Mouse (Mus musculus) retina, embryonic 14.5 days (tissue): ENCODE measurements around the gene Wfikkn1.

Experiments
- DNase-seq: peaks from one replicate; pipeline ENCODE4 v3.0.0-alpha.2; 2015; ENCODE audit warnings: low spot score

Gene Wfikkn1

GRCm38 (mm10) chr17:25880196-25880910, at the start of gene Wfikkn1:
Wfikkn1 (minus strand) TSS chr17:25880858.
- DNase-seq, result no peak

GRCm38 (mm10) chr17:25925348-25925747, 44.7 kb upstream of the Wfikkn1 start:
- no peak for DNase-seq

GRCm38 (mm10) chr17:25922120-25922519, 41.5 kb upstream of the Wfikkn1 start:
- DNase-seq, result no peak

- DNase-seq, result peak; percentile 99
These were observed 39.4 kb upstream of the Wfikkn1 start for GRCm38 (mm10) chr17:25919786-25920642.

DNA sequence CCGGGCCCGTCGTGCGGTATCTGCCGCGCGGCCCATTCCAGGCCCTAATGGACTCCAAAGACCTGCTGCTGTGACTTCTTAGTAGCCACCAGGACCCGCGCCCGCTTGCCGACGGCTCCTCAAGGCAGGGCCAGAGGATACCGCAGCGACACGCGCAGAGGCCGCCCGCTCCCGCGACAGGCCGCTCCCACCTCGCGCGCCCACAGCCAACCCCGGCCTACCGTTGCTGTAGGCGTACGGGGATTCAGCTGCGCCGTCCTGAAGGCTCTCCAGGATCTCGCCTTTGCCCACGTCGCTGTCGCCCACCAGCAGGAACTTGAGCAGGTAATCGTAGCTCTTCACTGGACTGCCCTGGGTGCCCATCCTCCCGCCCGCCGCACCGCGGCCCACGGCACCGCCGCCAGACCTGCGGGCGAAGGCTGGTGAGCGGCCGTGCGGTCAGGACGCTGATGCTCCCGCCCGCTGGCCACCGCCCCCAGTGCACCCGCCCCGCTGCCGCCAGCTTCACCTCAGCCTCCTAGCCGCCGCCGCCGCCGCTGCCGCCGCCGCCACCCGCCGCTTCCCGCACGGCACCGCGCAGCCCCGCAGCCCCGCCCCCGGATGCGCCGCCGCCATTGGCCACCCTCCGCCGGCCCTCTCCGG, 38.6 kb upstream of the Wfikkn1 start, which contains the start of gene Rab40c:
Gene Rab40c, minus strand, starts transcription at position 584 of the 642 bp plus-strand sequence.
- peak; percentile 53 for DNase-seq

- DNase-seq, result no peak
These were observed 37.5 kb upstream of the Wfikkn1 start for GRCm38 (mm10) chr17:25918037-25918750.

DNA sequence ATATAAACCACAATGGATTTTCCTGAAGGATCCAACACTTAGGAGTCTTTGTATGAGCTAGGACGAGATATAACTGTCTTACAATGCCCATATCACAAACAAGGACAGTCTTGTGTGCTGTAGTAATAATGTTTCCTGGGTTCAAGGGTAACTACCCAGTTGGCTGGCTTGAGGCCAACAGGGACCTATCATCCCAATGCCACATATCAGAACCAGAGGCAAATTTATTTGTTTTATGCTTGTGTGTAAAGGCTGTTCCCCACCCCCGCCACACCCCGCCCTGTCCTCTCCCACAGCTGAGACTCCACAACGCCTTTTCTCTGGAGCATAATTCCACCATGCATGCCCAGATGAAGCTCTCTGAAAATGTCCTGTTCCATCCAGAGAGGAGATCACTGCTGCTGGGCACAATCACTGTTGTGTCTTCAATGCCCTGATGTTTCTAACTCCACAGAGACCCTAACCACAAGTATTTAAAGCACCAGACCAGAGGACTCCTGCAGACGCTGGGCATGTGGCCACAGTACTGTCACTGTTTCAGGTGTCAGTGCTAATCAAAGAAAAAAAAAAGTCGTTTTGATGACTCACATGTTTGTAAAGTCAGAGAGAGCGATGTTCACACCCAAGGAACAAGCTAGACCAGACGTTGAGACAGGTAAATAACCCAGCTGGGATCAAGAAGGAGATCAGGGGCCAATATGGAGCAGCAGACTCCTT, 36.4 kb upstream of the Wfikkn1 start:
- no peak for DNase-seq

DNA sequence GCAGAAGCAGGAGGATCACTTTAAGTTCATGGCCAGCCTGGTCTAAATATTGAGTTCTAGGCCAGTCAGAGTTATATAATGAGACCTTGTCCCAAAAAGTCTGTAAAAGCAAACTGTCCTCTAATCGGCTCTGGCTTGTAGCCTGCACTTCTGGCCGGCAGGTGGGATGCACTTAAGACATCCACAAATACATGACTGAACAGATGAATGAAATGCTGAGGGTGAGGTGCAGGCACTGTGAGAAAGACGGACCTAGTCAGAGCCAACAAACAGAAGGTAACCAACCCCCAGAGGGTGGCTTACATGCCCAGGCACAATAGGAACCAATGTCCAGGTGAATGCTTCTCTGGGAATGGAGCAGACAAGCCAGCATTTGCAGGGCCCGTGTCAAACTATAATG, 33.6 kb upstream of the Wfikkn1 start:
- DNase-seq, result no peak

- DNase-seq, result no peak
These were observed 33.2 kb upstream of the Wfikkn1 start for GRCm38 (mm10) chr17:25913877-25914275.

GRCm38 (mm10) chr17:25913186-25913876, 32.7 kb upstream of the Wfikkn1 start:
- DNase-seq, result no peak

DNA sequence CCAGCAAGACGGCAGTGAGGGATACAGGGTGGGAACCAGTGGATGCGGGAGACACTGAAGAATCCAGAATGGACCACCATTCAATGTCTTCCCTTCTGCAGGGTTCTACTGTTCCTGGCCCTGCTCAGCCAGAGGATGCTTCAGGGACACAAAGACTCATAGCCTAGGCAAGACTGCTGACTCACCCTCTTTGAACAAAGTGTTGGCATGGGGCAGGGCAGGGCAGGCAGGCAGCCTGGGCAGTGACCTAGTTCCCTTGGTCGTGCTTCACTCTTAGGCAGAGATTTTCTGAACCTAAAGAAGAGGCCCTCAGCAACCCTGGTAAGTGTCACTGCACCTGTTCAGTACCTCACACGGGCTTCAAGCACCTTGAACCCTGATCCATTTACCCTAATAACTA, 31.2 kb upstream of the Wfikkn1 start:
- DNase-seq, result no peak

GRCm38 (mm10) chr17:25907640-25908039, 27.0 kb upstream of the Wfikkn1 start:
- no peak for DNase-seq

DNA sequence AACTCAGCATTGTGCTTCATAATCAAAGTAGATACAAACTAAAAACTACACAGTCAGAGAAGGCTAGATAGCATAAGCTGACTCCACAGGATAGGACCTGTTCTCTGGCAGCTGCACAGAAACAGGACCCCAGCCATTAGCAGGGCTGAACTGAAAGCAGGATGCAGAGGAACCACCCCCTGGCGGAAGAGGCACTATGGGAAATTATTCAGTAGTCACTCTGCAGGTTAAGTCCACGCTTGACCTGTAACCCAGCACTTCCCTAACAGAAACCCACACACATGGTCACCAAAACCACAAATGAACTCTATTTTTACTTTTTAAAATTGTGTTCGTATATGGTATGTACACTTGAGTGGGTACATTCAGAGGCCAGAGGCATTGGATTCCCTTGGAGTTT, 22.4 kb upstream of the Wfikkn1 start:
- DNase-seq, result no peak

DNA sequence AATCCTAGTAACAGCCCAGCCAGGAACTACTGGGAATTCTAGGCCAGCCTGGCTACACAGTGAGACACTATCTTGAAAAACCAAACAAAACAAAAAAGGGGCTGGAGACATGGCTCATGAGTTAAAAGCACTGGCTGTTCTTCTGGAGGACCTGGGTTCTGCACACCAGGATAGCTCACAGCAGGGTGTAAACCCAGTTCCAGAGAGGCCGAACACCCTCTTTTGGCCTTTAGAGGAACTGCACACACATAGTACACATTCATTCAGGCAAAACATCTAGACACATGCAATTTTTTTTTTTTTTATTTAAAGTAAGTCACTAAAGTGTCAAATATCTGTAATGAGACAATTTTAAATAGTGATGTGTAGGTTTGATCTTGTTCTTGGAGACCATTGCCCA, 19.5 kb upstream of the Wfikkn1 start:
- no peak for DNase-seq

GRCm38 (mm10) chr17:25895891-25896290, 15.2 kb upstream of the Wfikkn1 start:
- peak; percentile 70 for DNase-seq

DNA sequence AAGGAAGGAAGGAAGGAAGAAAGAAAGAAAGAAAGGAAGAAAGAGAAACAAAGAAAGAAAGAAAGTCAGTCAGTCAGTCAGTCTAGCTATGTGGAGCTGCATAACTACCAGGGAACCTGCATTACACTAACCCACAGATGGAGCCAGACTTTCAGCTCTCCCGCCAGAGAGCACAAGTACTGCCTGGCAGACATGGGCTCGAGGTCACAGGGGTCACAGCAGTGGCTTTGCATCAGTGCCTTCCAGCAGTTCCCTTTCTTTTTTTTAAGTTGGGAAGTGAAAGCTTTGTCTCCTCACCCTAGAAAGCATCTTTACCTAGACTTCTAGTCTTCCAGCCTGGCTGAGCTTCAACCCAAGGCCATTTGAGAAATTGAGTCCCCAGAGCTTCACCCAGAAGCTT, 14.8 kb upstream of the Wfikkn1 start:
- DNase-seq, result peak; percentile 49

GRCm38 (mm10) chr17:25893975-25894617, 13.4 kb upstream of the Wfikkn1 start:
- peak; percentile 90 for DNase-seq

DNA sequence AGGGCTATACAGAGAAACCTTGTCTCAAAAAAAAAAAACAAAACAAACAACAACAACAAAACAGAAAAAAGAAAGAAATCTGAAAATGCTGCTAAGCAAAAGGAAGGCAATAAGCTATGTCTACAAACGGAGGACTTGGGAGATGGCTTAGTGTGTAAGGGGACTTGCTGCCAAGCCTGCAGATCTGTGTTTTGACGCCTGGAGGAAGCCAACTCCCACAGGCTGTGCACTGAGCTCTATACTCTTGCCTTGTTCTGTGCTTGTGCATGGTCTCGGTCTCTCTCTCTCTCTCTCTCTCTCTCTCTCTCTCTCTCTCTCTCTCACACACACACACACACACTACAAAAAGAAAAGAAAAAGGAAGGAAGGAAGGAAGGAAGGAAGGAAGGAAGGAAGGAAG, 8.2 kb upstream of the Wfikkn1 start:
- no peak for DNase-seq

DNA sequence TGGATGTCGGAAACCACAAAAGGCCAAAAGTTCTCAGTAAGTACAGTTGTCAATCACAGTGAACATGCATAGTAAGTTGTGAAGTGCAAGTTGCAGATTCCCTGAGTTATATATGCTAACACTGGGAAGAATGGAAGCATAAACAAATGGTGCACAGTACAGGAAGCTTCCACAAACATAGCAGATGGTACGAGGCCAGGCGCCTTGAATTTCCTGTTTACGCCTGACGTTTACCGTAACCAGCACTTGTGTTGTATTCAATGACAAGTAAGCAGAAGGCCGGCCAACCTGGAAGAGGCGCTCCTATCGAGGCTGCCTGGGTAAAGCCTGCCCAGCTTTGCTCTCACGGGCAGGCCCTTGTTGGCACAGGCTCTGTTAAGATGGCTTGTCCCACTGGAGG, 6.8 kb upstream of the Wfikkn1 start:
- DNase-seq, result no peak

DNA sequence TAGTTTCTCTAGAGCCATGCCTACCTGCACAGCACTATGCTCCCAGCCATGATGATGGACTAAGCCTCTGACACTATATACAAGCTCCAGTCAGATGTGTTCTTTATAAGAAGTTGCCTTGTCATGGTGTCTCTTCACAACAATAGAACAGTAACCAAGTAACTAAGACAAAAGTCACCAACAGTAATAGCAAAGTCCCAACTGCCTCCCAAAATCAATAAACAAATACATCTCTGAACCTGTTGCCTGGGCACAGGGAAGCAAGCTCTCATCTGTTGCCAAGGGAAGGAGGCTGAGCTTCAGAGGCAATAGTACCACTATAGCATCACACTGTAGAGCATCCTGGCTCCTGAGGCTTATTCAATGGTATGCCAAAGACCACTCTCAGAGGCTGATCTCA, 6.1 kb upstream of the Wfikkn1 start:
- no peak for DNase-seq
